Mouse (Mus musculus): ENCODE measurements at regions not wholly inside any gene's neighbourhood (a gene's known extent, or its start where the extent isn't known, plus 50 kb on each side); places are given as distances from the start of the nearest gene placed in this dataset.

- H3K36me3 ChIP-seq (replicated peaks): no peaks in the 10 kb centered on the region
- H3K9me3 ChIP-seq: no peaks in the 10 kb centered on the region
- no peaks in the 10 kb centered on the region for H3K27me3 ChIP-seq (replicated peaks; ENCODE audit: low read depth, poor library complexity, severe bottlenecking)
- no peak overlapping the region for H3K27ac ChIP-seq (replicated peaks)
- DNase-seq (ENCODE audit: low spot score): no peak
- H3K4me1 ChIP-seq: peaks cover 27% of the 10 kb centered on the region
- no peak overlapping the region for H3K4me3 ChIP-seq
- WGBS: 59% methylated on average over 8 of the region's 8 CpGs
These were observed 144.5 kb upstream of the Smim15 start for GRCm38 (mm10) chr13:107899600-107900229.

DNA sequence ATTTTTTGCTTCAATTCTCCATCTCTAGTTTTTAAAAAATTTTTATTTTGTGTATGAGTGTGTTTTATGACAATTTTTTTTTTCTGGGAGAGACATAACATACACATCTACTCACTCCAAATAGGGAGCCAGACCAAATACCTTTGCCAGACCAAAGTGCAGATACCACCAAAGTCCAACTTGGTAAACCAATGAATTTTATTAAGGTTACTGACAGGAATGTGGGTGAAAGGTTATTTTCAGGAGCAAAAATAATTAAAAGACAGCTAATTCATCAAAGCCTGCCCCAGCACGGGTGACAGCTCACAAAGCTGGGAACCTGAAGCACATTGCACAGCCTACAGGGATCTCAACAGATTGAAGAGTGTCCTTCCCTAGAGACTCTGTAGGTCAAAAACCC, 146.6 kb upstream of the Smim15 start:
- no peaks in the 10 kb centered on the region for H3K36me3 ChIP-seq (replicated peaks)
- no peak overlapping the region for H3K4me3 ChIP-seq
- 69% methylated on average over 1 of the region's 1 CpGs for WGBS
- H3K27me3 ChIP-seq (replicated peaks; ENCODE audit: low read depth, poor library complexity, severe bottlenecking): peaks cover 18% of the 10 kb centered on the region
- no peak for DNase-seq (ENCODE audit: low spot score)
- no peak overlapping the region for H3K27ac ChIP-seq (replicated peaks)
- peaks cover 13% of the 10 kb centered on the region for H3K4me1 ChIP-seq
- no peaks in the 10 kb centered on the region for H3K9me3 ChIP-seq

GRCm38 (mm10) chr13:107897184-107897583, 147.1 kb upstream of the Smim15 start:
- Histone ChIP-seq H3K36me3 (replicated peaks) (no peaks in the 10 kb centered on the region), H3K4me3 (no peak overlapping the region), H3K27me3 (replicated peaks; ENCODE audit: low read depth, poor library complexity, severe bottlenecking) (peaks cover 23% of the 10 kb centered on the region), H3K9me3 (no peaks in the 10 kb centered on the region), H3K4me1 (peaks cover 17% of the 10 kb centered on the region), H3K27ac (replicated peaks) (no peak overlapping the region)
- whole genome bisulfite sequencing: 78% methylated on average over 3 of the region's 3 CpGs
- DNase-seq (ENCODE audit: low spot score): no peak

DNA sequence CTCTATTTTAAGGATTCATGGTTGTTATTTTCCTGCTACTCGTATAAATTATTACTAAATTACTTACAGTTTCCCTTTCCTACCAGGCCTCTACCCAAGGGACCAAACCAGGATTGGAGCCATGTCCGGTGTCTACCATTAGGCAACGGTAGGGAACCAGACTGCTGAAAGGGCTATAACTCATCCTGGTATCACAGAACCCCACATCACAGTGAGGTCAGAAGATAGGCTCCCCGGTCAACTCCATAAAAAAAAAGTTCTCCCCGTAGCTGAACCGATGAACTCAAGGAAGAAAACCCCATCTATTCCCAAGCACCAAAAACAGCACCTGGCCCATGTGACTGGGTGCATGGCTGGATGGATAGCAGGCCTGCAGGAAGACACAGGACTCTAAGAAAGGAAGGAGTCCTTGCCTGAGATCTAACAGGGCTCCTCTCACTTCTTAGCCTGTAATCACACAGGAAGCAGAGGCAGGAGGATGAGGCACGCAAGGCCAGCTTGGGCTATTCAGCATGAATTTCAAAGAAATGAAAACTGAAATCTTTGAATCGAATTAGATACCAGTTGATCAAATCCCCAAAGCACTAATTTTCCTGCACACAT, 150.6 kb upstream of the Smim15 start:
- no peak for DNase-seq (ENCODE audit: low spot score)
- Histone ChIP-seq H3K9me3 (no peaks in the 10 kb centered on the region), H3K4me1 (peaks cover 20% of the 10 kb centered on the region), H3K36me3 (replicated peaks) (no peaks in the 10 kb centered on the region), H3K27me3 (replicated peaks; ENCODE audit: low read depth, poor library complexity, severe bottlenecking) (peaks cover 23% of the 10 kb centered on the region), H3K4me3 (no peak overlapping the region), H3K27ac (replicated peaks) (no peak overlapping the region)
- WGBS: 89% methylated on average over 8 of the region's 8 CpGs

DNA sequence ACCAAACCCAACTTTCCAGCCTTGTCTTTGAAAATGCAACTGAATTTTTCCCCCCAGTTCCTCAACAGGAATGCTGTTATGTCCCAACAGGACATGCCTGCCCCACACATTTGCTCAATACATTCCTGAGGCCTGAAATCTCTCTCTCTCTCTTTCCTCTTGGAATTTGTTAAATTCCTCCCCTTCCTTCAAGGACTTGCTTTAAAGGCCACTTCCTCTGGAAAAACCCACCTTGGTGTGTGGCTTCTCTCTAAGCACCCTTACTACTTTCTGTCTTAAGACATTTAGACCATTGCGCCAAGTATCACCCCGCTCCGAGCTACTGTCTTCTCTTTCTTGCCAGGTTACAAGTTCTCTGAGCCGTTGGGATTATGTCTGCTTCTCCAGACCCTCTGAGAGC, 151.2 kb upstream of the Smim15 start:
- 86% methylated on average over 4 of the region's 4 CpGs for WGBS

DNA sequence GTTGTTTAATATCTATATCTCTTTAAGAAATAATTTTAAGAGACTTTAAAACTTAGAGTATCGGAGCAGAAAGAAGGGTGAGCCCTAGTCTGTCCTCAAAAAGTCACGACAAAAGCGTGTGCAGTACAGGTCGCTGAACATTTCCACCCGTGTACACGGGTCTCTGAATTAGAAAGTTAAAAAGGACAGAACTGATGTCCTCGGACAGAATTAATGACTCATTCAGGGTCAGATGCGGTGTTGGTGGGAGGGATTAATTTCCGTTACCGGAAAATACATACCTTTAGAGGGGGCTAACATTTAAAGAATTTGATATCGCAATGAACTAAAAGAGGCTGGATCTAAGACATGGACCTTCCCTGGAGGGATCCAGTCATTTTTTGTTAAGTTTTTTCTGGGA, 152.3 kb upstream of the Smim15 start:
- Histone ChIP-seq H3K27ac (replicated peaks) (no peak overlapping the region), H3K36me3 (replicated peaks) (no peaks in the 10 kb centered on the region), H3K4me3 (peak overlapping the region; percentile 97), H3K9me3 (no peaks in the 10 kb centered on the region), H3K4me1 (peaks cover 30% of the 10 kb centered on the region), H3K27me3 (replicated peaks; ENCODE audit: low read depth, poor library complexity, severe bottlenecking) (peaks cover 23% of the 10 kb centered on the region)
- WGBS: 12% methylated on average over 11 of the region's 11 CpGs
- DNase-seq (ENCODE audit: low spot score): no peak

More for the DNA sequence above, 151.2 kb upstream of the Smim15 start:
- H3K4me1 ChIP-seq: peaks cover 20% of the 10 kb centered on the region
- DNase-seq (ENCODE audit: low spot score): no peak
- no peaks in the 10 kb centered on the region for H3K9me3 ChIP-seq
- no peak overlapping the region for H3K4me3 ChIP-seq
- no peak overlapping the region for H3K27ac ChIP-seq (replicated peaks)
- no peaks in the 10 kb centered on the region for H3K36me3 ChIP-seq (replicated peaks)
- H3K27me3 ChIP-seq (replicated peaks; ENCODE audit: low read depth, poor library complexity, severe bottlenecking): peaks cover 23% of the 10 kb centered on the region

DNA sequence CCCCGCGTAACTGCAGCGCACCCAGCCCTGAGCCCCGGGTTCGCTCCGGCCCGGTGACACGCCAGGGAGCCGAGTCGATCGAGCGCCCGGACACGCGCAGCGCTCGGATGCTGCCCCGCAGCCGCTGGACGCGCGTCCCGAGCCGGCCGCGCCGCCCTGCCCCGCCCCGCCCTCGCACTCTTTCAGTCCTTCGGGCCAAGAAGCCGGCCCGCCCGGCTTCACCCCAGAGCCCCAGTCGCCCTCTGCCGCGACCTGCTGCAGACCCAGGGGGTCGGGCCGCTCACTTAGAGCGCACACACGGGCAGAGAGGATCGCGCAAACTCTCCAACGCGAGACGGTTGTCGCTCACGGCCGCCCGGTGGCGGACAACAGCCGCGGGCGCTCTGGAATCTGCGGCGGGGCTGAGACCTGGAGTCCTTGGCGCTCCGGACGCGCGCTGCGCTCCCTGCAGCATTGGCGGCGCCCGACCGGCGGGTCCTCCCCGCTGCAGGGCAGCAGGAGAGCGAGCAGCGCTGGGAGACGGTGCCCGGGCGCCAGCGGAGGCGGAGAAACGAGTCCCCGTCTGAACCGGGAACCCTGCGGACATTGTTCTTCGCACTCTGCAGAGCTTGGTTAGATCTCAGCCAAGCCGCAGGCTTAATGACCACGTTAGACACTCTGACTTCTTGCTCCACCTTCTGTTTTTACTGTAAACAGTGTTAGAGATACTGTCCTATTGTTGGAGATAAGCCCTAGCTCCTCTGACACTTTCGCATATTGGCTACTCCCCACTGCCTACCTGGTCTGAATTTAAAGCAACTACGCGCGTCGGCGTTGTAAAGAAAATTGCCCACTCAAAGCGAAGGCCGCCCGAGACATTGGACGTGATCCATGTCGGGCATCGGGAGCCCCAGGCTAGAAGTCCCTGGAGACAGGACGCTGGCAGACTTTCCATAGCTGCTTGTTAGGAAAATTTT, 153.1 kb upstream of the Smim15 start:
- DNase-seq (ENCODE audit: low spot score): peak; percentile 84
- Histone ChIP-seq H3K27me3 (replicated peaks; ENCODE audit: low read depth, poor library complexity, severe bottlenecking) (peaks cover 23% of the 10 kb centered on the region), H3K4me1 (peaks cover 36% of the 10 kb centered on the region), H3K36me3 (replicated peaks) (no peaks in the 10 kb centered on the region), H3K27ac (replicated peaks) (peak overlapping the region; percentile 96), H3K4me3 (peak overlapping the region; percentile 97), H3K9me3 (no peaks in the 10 kb centered on the region)
- under 1% methylated on average over 95 of the region's 95 CpGs for WGBS

GRCm38 (mm10) chr13:107889985-107890865, 154.0 kb upstream of the Smim15 start:
- WGBS: under 1% methylated on average over 90 of the region's 90 CpGs
- peak overlapping the region; percentile 97 for H3K4me3 ChIP-seq
- peak; percentile 100 for DNase-seq (ENCODE audit: low spot score)
- no peaks in the 10 kb centered on the region for H3K9me3 ChIP-seq
- peaks cover 36% of the 10 kb centered on the region for H3K4me1 ChIP-seq
- H3K27ac ChIP-seq (replicated peaks): peak overlapping the region; percentile 96
- no peaks in the 10 kb centered on the region for H3K36me3 ChIP-seq (replicated peaks)
- H3K27me3 ChIP-seq (replicated peaks; ENCODE audit: low read depth, poor library complexity, severe bottlenecking): peaks cover 23% of the 10 kb centered on the region

- no peaks in the 10 kb centered on the region for H3K9me3 ChIP-seq
- peaks cover 40% of the 10 kb centered on the region for H3K4me1 ChIP-seq
- DNase-seq (ENCODE audit: low spot score): no peak
- H3K36me3 ChIP-seq (replicated peaks): 0 out of 2 replicates have a peak, but pooled peaks cover 4% of the 10 kb centered on the region
- peak overlapping the region; percentile 97 for H3K4me3 ChIP-seq
- WGBS: 6% methylated on average over 61 of the region's 66 CpGs
- peaks cover 23% of the 10 kb centered on the region for H3K27me3 ChIP-seq (replicated peaks; ENCODE audit: low read depth, poor library complexity, severe bottlenecking)
- H3K27ac ChIP-seq (replicated peaks): peak overlapping the region; percentile 96
These were observed 154.7 kb upstream of the Smim15 start for GRCm38 (mm10) chr13:107889588-107889984.

DNA sequence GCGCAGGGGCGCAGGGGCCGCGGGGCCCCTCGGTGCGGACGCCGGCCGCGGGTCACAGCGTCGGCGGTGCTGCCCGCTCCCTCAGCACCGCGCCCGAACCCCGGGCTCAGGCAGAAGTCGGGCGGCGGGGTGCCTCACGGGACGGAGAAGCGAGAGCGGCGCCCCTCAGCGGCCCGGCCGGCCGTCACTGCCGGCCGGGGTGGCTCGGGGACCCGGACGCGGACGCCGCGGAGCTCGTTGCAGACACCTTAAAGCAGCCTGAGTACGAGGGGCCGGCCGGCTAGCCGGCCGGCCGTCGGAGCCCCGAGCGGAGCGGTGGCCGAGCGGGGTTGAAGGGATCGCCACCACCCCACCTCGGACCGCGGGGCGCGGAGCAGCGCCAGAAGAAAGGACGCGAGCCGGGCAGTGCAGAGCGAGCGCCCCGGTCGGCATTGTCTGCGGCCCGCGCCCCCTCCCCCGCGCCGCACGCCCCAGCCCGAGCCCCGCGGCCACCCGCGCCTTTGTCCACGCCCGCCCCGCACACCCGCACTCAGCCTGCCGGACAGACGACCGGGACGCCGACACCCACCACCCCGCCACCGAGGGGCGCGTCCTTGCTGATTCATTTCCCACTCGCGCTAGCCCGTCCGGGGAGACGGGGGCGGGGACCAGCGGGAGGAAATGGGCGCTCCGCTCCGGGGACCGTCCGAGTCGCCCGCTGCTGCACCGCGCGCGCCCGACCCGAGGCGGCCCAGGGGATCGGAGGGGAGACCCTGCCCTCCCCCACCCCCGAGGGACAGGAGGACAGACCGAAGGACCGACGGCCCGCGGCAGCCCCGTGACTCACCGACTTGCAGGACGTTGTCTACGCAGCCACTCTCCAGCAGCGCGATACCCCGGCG, 155.4 kb upstream of the Smim15 start:
- under 1% methylated on average over 126 of the region's 127 CpGs for WGBS

GRCm38 (mm10) chr13:107888231-107888555, 156.1 kb upstream of the Smim15 start:
- Histone ChIP-seq H3K36me3 (replicated peaks) (0 out of 2 replicates have a peak, but pooled peaks cover 6% of the 10 kb centered on the region), H3K4me1 (peaks cover 48% of the 10 kb centered on the region), H3K27ac (replicated peaks) (peak overlapping the region; percentile 96), H3K4me3 (peak overlapping the region; percentile 97), H3K9me3 (no peaks in the 10 kb centered on the region), H3K27me3 (replicated peaks; ENCODE audit: low read depth, poor library complexity, severe bottlenecking) (peaks cover 11% of the 10 kb centered on the region)
- peak; percentile 33 for DNase-seq (ENCODE audit: low spot score)
- WGBS: under 1% methylated on average over 9 of the region's 9 CpGs

More for the DNA sequence above, 155.4 kb upstream of the Smim15 start:
- peak overlapping the region; percentile 96 for H3K27ac ChIP-seq (replicated peaks)
- peak; percentile 76 for DNase-seq (ENCODE audit: low spot score)
- H3K4me1 ChIP-seq: peaks cover 46% of the 10 kb centered on the region
- H3K27me3 ChIP-seq (replicated peaks; ENCODE audit: low read depth, poor library complexity, severe bottlenecking): peaks cover 17% of the 10 kb centered on the region
- no peaks in the 10 kb centered on the region for H3K9me3 ChIP-seq
- H3K36me3 ChIP-seq (replicated peaks): 0 out of 2 replicates have a peak, but pooled peaks cover 6% of the 10 kb centered on the region
- peak overlapping the region; percentile 97 for H3K4me3 ChIP-seq
